Comparison of ENCODE assay signal across 8 mouse cellular contexts in genomic region chr15:81856030-81856790, GRCm38 (mm10). TPM values are rescaled to one million over a fixed set of nuclear protein-coding genes. Genes with fewer than 3 reads are reported as not detected.
DNase-seq lines count a peak whose midpoint lies in the region; ATAC-seq and TF ChIP-seq lines count a peak whose summit lies in the region.

No protein-coding gene starts in this region.

- no peaks in the 10 kb centered on the region for H3K27me3 ChIP-seq in embryonic facial prominence, embryonic 12.5 days
- H3K27me3 ChIP-seq in limb, embryonic 14.5 days (ENCODE audit: control insufficient read depth, insufficient read depth, low read length) = no peaks in the 10 kb centered on the region
- no peaks in the 10 kb centered on the region for H3K27me3 ChIP-seq in midbrain, embryonic 16.5 days (ENCODE audit: control insufficient read depth, insufficient read depth, low read depth, low read length)

- H3K9ac ChIP-seq in embryonic facial prominence, embryonic 12.5 days = peak overlapping the region; percentile 86
- peak overlapping the region; percentile 82 for H3K9ac ChIP-seq in limb, embryonic 14.5 days (ENCODE audit: low read depth, low read length, severe bottlenecking)
- peak overlapping the region; percentile 82 for H3K9ac ChIP-seq in midbrain, embryonic 16.5 days (ENCODE audit: low read depth, low read length)

- TF ChIP-seq POLR2A in limb, embryonic 14.5 days (IDR thresholded peaks at IDR 0.05; ENCODE audit: borderline replicate concordance, extremely low read depth, insufficient read depth, insufficient read length) = no peak

- peaks cover 25% of the 10 kb centered on the region for H3K36me3 ChIP-seq in embryonic facial prominence, embryonic 12.5 days
- H3K36me3 ChIP-seq in limb, embryonic 14.5 days (ENCODE audit: control insufficient read depth, insufficient read depth, low read length) = peaks cover 26% of the 10 kb centered on the region
- H3K36me3 ChIP-seq in midbrain, embryonic 16.5 days (ENCODE audit: control insufficient read depth, insufficient read depth, low read length) = peaks cover 5% of the 10 kb centered on the region

- H3K4me3 ChIP-seq in embryonic facial prominence, embryonic 12.5 days = peak overlapping the region; percentile 87
- peak overlapping the region; percentile 95 for H3K4me3 ChIP-seq in limb, embryonic 14.5 days (replicated peaks; ENCODE audit: low read length)
- peak overlapping the region; percentile 82 for H3K4me3 ChIP-seq in midbrain, embryonic 16.5 days (ENCODE audit: low read depth, low read length)

- H3K9me3 ChIP-seq in embryonic facial prominence, embryonic 12.5 days = no peaks in the 10 kb centered on the region
- H3K9me3 ChIP-seq in limb, embryonic 14.5 days (ENCODE audit: control insufficient read depth, low read length) = no peaks in the 10 kb centered on the region
- H3K9me3 ChIP-seq in midbrain, embryonic 16.5 days (replicated peaks; ENCODE audit: control insufficient read depth, low read length, poor library complexity, severe bottlenecking) = no peaks in the 10 kb centered on the region

- DNase-seq in A20 (ENCODE audit: low read depth, low spot score) = peak; percentile 93
- peak; percentile 92 for DNase-seq in adrenal gland, postnatal 36 days
- DNase-seq in heart, adult 18-20 months = peak; percentile 89 to 94
- peak; percentile 87 for DNase-seq in kidney, adult 18-20 months
- peak; percentile 93 for DNase-seq in limb, embryonic 14.5 days (ENCODE audit: low spot score)
- peak; percentile 55 to 86 for DNase-seq in spleen, postnatal 10 days (ENCODE audit: low spot score in 2 of 2)

- peak overlapping the region; percentile 94 for H3K27ac ChIP-seq in embryonic facial prominence, embryonic 12.5 days
- 0 out of 2 replicates have a peak overlapping the region, but pooled peaks have one; percentile 95 for H3K27ac ChIP-seq in limb, embryonic 14.5 days (replicated peaks; ENCODE audit: low read depth, low read length)
- peak overlapping the region; percentile 84 for H3K27ac ChIP-seq in midbrain, embryonic 16.5 days (ENCODE audit: low read length)

- H3K4me2 ChIP-seq in embryonic facial prominence, embryonic 12.5 days (replicated peaks) = peak overlapping the region; percentile 97
- H3K4me2 ChIP-seq in limb, embryonic 14.5 days (replicated peaks; ENCODE audit: low read depth, low read length, severe bottlenecking) = peak overlapping the region; percentile 95
- H3K4me2 ChIP-seq in midbrain, embryonic 16.5 days (ENCODE audit: low read length) = peak overlapping the region; percentile 62

- ATAC-seq in embryonic facial prominence, embryonic 12.5 days (ENCODE audit: insufficient number of reproducible peaks, insufficient read depth, low FRiP score, low TSS enrichment) = peak; percentile 90
- ATAC-seq in limb, embryonic 14.5 days (ENCODE audit: low FRiP score, low read depth) = peak; percentile 80
- peak; percentile 89 for ATAC-seq in midbrain, embryonic 16.5 days

- under 1% methylated on average over 28 of the region's 28 CpGs for WGBS in embryonic facial prominence, embryonic 12.5 days
- 2% methylated on average over 28 of the region's 28 CpGs for WGBS in limb, embryonic 14.5 days
- WGBS in midbrain, embryonic 16.5 days = under 1% methylated on average over 28 of the region's 28 CpGs

- peaks cover 9% of the 10 kb centered on the region; the same call in 1 of the 2 replicates for H3K4me1 ChIP-seq in embryonic facial prominence, embryonic 12.5 days
- H3K4me1 ChIP-seq in limb, embryonic 14.5 days (ENCODE audit: control insufficient read depth, insufficient read depth, low read length) = peaks cover 6% of the 10 kb centered on the region; the same call in 1 of the 2 replicates
- H3K4me1 ChIP-seq in midbrain, embryonic 16.5 days (ENCODE audit: control insufficient read depth, insufficient read depth, low read length) = peaks cover 13% of the 10 kb centered on the region

RNA-seq across cellular contexts. Expression of gene Tob2, which starts 2.4 kb away (rescaled TPM):
- 100 to 1,000 TPM; 103 to 125 TPM for total RNA-seq in adrenal gland, postnatal 36 days (2021)
- polyA plus RNA-seq in embryonic facial prominence, embryonic 12.5 days (2016; fragmentation: Nextera tagmentation; extraction: Ambion mirVana) = 22.9 and 23.0 TPM in 2 replicates
- 100 to 1,000 TPM; 103 to 127 TPM for total RNA-seq in heart, adult 18-20 months (2021)
- polyA plus RNA-seq in limb, embryonic 14.5 days (2012; rRNA removed) = 23.7 and 28.1 TPM in 2 replicates
- 23.4 and 24.7 TPM in 2 replicates for polyA plus RNA-seq in limb, embryonic 14.5 days (2014; fragmentation: Nextera tagmentation; extraction: Ambion mirVana)
- polyA plus RNA-seq in midbrain, embryonic 16.5 days (2015; fragmentation: Nextera tagmentation; extraction: Ambion mirVana) = 15.6 and 17.1 TPM in 2 replicates

RNA-seq across cellular contexts. Expression of gene Phf5a, which starts 15.5 kb away (rescaled TPM):
- total RNA-seq in adrenal gland, postnatal 36 days (2021) = 10 to 100 TPM; 57.8 to 59.2 TPM
- polyA plus RNA-seq in embryonic facial prominence, embryonic 12.5 days (2016; fragmentation: Nextera tagmentation; extraction: Ambion mirVana) = 145 and 163 TPM in 2 replicates
- 10 to 100 TPM; 36.5 to 37.1 TPM for total RNA-seq in heart, adult 18-20 months (2021)
- polyA plus RNA-seq in limb, embryonic 14.5 days (2012; rRNA removed) = 91.7 and 96.8 TPM in 2 replicates
- polyA plus RNA-seq in limb, embryonic 14.5 days (2014; fragmentation: Nextera tagmentation; extraction: Ambion mirVana) = 159 and 163 TPM in 2 replicates
- 107 and 117 TPM in 2 replicates for polyA plus RNA-seq in midbrain, embryonic 16.5 days (2015; fragmentation: Nextera tagmentation; extraction: Ambion mirVana)

RNA-seq across cellular contexts. Expression of gene Aco2, which starts 15.9 kb away (rescaled TPM):
- 100 to 1,000 TPM; 823 to 866 TPM for total RNA-seq in adrenal gland, postnatal 36 days (2021)
- 146 and 155 TPM in 2 replicates for polyA plus RNA-seq in embryonic facial prominence, embryonic 12.5 days (2016; fragmentation: Nextera tagmentation; extraction: Ambion mirVana)
- 1,000 to 10,000 TPM; 2,055 to 2,104 TPM for total RNA-seq in heart, adult 18-20 months (2021)
- 158 and 183 TPM in 2 replicates for polyA plus RNA-seq in limb, embryonic 14.5 days (2012; rRNA removed)
- polyA plus RNA-seq in limb, embryonic 14.5 days (2014; fragmentation: Nextera tagmentation; extraction: Ambion mirVana) = 127 and 134 TPM in 2 replicates
- polyA plus RNA-seq in midbrain, embryonic 16.5 days (2015; fragmentation: Nextera tagmentation; extraction: Ambion mirVana) = 252 and 272 TPM in 2 replicates

RNA-seq across cellular contexts. Expression of gene Tef, which starts 54.0 kb away (rescaled TPM):
- total RNA-seq in adrenal gland, postnatal 36 days (2021) = 100 to 1,000 TPM in 1 of 2 experiments, 10 to 100 TPM in 1; 61.4 to 101 TPM
- polyA plus RNA-seq in embryonic facial prominence, embryonic 12.5 days (2016; fragmentation: Nextera tagmentation; extraction: Ambion mirVana) = 29.7 and 30.9 TPM in 2 replicates
- 10 to 100 TPM; 67.5 to 73.0 TPM for total RNA-seq in heart, adult 18-20 months (2021)
- 45.7 and 49.2 TPM in 2 replicates for polyA plus RNA-seq in limb, embryonic 14.5 days (2012; rRNA removed)
- 25.5 and 29.3 TPM in 2 replicates for polyA plus RNA-seq in limb, embryonic 14.5 days (2014; fragmentation: Nextera tagmentation; extraction: Ambion mirVana)
- 22.7 and 22.8 TPM in 2 replicates for polyA plus RNA-seq in midbrain, embryonic 16.5 days (2015; fragmentation: Nextera tagmentation; extraction: Ambion mirVana)

Comparison
In these comparisons a context has a peak if more than half of its experiments do, and no peak if none do; other contexts are left out.
1. Peak in every context shown above with its lines: DNase-seq, ATAC-seq, H3K4me3 ChIP-seq and H3K27ac ChIP-seq.